ENCODE assay signal across 12 mouse cellular contexts in genomic region chr4:126749553-126749952, GRCm38 (mm10). TPM values are rescaled to one million over a fixed set of nuclear protein-coding genes. Genes with fewer than 3 reads are reported as not detected.
DNase-seq lines count a peak whose midpoint lies in the region; ATAC-seq and TF ChIP-seq lines count a peak whose summit lies in the region.
"Had no signal": no experiment of that assay in that cellular context is flagged by ENCODE, and none has a peak within 500 bp of the region (broad histone marks: within the 10 kb centered on the region; RNA-seq: fewer than 3 reads in every experiment).

No protein-coding gene starts in this region.

- 87% methylated on average over 11 of the region's 11 CpGs for WGBS in neural tube, embryonic 12.5 days
- 76% methylated on average over 11 of the region's 11 CpGs for WGBS in hindbrain, embryonic 16.5 days

- peaks cover 53% of the 10 kb centered on the region for H3K36me3 ChIP-seq in neural tube, embryonic 12.5 days
- H3K36me3 ChIP-seq in hindbrain, embryonic 16.5 days (ENCODE audit: control insufficient read depth, insufficient read depth, low read length): peaks cover 25% of the 10 kb centered on the region

- 0 out of 2 replicates have a peak overlapping the region, but pooled peaks have one; percentile 16 for H3K4me2 ChIP-seq in neural tube, embryonic 12.5 days (replicated peaks)
- peak overlapping the region; percentile 42 for H3K4me2 ChIP-seq in hindbrain, embryonic 16.5 days (ENCODE audit: low read length)
- H3K4me2 ChIP-seq: heart, embryonic 13.5 days had no signal

- H3K9me3 ChIP-seq in neural tube, embryonic 12.5 days: no peaks in the 10 kb centered on the region
- no peaks in the 10 kb centered on the region for H3K9me3 ChIP-seq in hindbrain, embryonic 16.5 days (ENCODE audit: control insufficient read depth, low read length)
- H3K9me3 ChIP-seq: heart, embryonic 13.5 days had no signal

- H3K4me3 ChIP-seq in gastrocnemius, adult 2 months: peak overlapping the region; percentile 22
- no peak overlapping the region for H3K4me3 ChIP-seq in neural tube, embryonic 12.5 days
- H3K4me3 ChIP-seq in hindbrain, embryonic 16.5 days (ENCODE audit: low read length): no peak overlapping the region
- H3K4me3 ChIP-seq: heart, embryonic 13.5 days had no signal

- TF ChIP-seq CTCF in gastrocnemius, adult 2 months (IDR thresholded peaks at IDR 0.05): no peak

- no peak for ATAC-seq in neural tube, embryonic 12.5 days (ENCODE audit: low FRiP score, low read depth)
- no peak for ATAC-seq in hindbrain, embryonic 16.5 days
- no peak for ATAC-seq in megakaryocyte, adult 5-6 weeks (ENCODE audit: poor library complexity, severe bottlenecking)

- H3K4me1 ChIP-seq in neural tube, embryonic 12.5 days: peaks cover 40% of the 10 kb centered on the region
- peaks cover 39% of the 10 kb centered on the region for H3K4me1 ChIP-seq in hindbrain, embryonic 16.5 days (ENCODE audit: control insufficient read depth, insufficient read depth, low read depth, low read length)

- H3K27me3 ChIP-seq in neural tube, embryonic 12.5 days (replicated peaks): 0 out of 2 replicates have a peak, but pooled peaks cover 5% of the 10 kb centered on the region
- H3K27me3 ChIP-seq in hindbrain, embryonic 16.5 days (replicated peaks; ENCODE audit: control insufficient read depth, insufficient read depth, low read length): no peaks in the 10 kb centered on the region

- H3K9ac ChIP-seq in neural tube, embryonic 12.5 days: no peak overlapping the region
- H3K9ac ChIP-seq in hindbrain, embryonic 16.5 days (ENCODE audit: low read depth, low read length): peak overlapping the region; percentile 14; the same call in 1 of the 2 replicates

- H3K27ac ChIP-seq in gastrocnemius, adult 2 months: peak overlapping the region; percentile 52
- H3K27ac ChIP-seq in neural tube, embryonic 12.5 days: no peak overlapping the region
- no peak overlapping the region for H3K27ac ChIP-seq in hindbrain, embryonic 16.5 days (ENCODE audit: low read depth, low read length)
- H3K27ac ChIP-seq: heart, embryonic 13.5 days; kidney, postnatal 0 days had no signal

- DNase-seq in gastrocnemius, adult 2 months: no peak
- no peak for DNase-seq in gastrocnemius, adult 8-10 months (ENCODE audit: low spot score in 2 of 2)
- no peak for DNase-seq in neural tube, embryonic 10.5 days (ENCODE audit: extremely low spot score, low spot score)
- DNase-seq in right cerebral cortex, postnatal 25 days: peak; percentile 55
- no peak for DNase-seq in MN1 (ENCODE audit: low spot score)
- DNase-seq: lung, adult 18-20 months had no signal

- intact Hi-C loops in gastrocnemius, adult 2 months (cut with DNase I): no loop called here

RNA-seq across cellular contexts. Expression of gene Ncdn, which starts 3.7 kb away (rescaled TPM):
- total RNA-seq in gastrocnemius, adult 2 months (2021): 10 to 100 TPM; 11.0 to 11.7 TPM
- 10 to 100 TPM; 13.8 to 15.2 (median 14.6) TPM for total RNA-seq in gastrocnemius, adult 8-10 months (2022)
- polyA plus RNA-seq in neural tube, embryonic 12.5 days (2016; fragmentation: Nextera tagmentation; extraction: Ambion mirVana): 60.5 and 64.8 TPM in 2 replicates
- 159 and 170 TPM in 2 replicates for polyA plus RNA-seq in hindbrain, embryonic 16.5 days (2015; fragmentation: Nextera tagmentation; extraction: Ambion mirVana)
- 6.0 TPM in 2 replicates for total RNA-seq in megakaryocyte, adult 5-6 weeks (2015)
- 6.0 and 6.1 TPM in 2 replicates for total RNA-seq in megakaryocyte, adult 5-6 weeks (2017)

RNA-seq across cellular contexts. Expression of gene AU040320, which starts 3.8 kb away (rescaled TPM):
- 10 to 100 TPM; 27.8 to 29.3 TPM for total RNA-seq in gastrocnemius, adult 2 months (2021)
- total RNA-seq in gastrocnemius, adult 8-10 months (2022): 10 to 100 TPM; 28.2 to 37.7 (median 33.6) TPM
- 37.0 and 39.6 TPM in 2 replicates for polyA plus RNA-seq in neural tube, embryonic 12.5 days (2016; fragmentation: Nextera tagmentation; extraction: Ambion mirVana)
- polyA plus RNA-seq in hindbrain, embryonic 16.5 days (2015; fragmentation: Nextera tagmentation; extraction: Ambion mirVana): 35.0 and 39.4 TPM in 2 replicates
- 18.7 and 24.2 TPM in 2 replicates for total RNA-seq in megakaryocyte, adult 5-6 weeks (2015)
- total RNA-seq in megakaryocyte, adult 5-6 weeks (2017): 18.6 and 20.7 TPM in 2 replicates

RNA-seq across cellular contexts. Expression of gene Tfap2e, which starts 13.5 kb away (rescaled TPM):
- total RNA-seq in gastrocnemius, adult 2 months (2021): not detected
- not detected for total RNA-seq in gastrocnemius, adult 8-10 months (2022)
- 0.33 and 0.38 TPM in 2 replicates for polyA plus RNA-seq in neural tube, embryonic 12.5 days (2016; fragmentation: Nextera tagmentation; extraction: Ambion mirVana)
- polyA plus RNA-seq in hindbrain, embryonic 16.5 days (2015; fragmentation: Nextera tagmentation; extraction: Ambion mirVana): 0.12 and 0.14 TPM in 2 replicates
- not detected in 2 replicates for total RNA-seq in megakaryocyte, adult 5-6 weeks (2015)
- total RNA-seq in megakaryocyte, adult 5-6 weeks (2017): not detected in 2 replicates
- total RNA-seq: monocyte, adult 5-6 weeks had no signal
- polyA plus RNA-seq: heart, embryonic 13.5 days; kidney, postnatal 0 days had no signal
